10 mouse cellular contexts compared by ENCODE assay signal in genomic region chr7:44633407-44633806, GRCm38 (mm10). TPM values are rescaled to one million over a fixed set of nuclear protein-coding genes. Genes with fewer than 3 reads are reported as not detected.
DNase-seq lines count a peak whose midpoint lies in the region; ATAC-seq and TF ChIP-seq lines count a peak whose summit lies in the region.
"Had no signal": no experiment of that assay in that cellular context is flagged by ENCODE, and none has a peak within 500 bp of the region (broad histone marks: within the 10 kb centered on the region; RNA-seq: fewer than 3 reads in every experiment).

No protein-coding gene starts in this region.

- H3K9me3 ChIP-seq in heart, embryonic 10.5 days, result no peaks in the 10 kb centered on the region
- no peaks in the 10 kb centered on the region for H3K9me3 ChIP-seq in lung, postnatal 0 days (ENCODE audit: low read length)
- 0 out of 2 replicates have a peak, but pooled peaks cover 6% of the 10 kb centered on the region for H3K9me3 ChIP-seq in embryonic facial prominence, embryonic 10.5 days
- H3K9me3 ChIP-seq: embryonic facial prominence, embryonic 13.5 days; liver, embryonic 15.5 days had no signal

- H3K36me3 ChIP-seq in heart, adult 2 months (ENCODE audit: control insufficient read depth, insufficient read depth, low read length), result no peaks in the 10 kb centered on the region
- no peaks in the 10 kb centered on the region for H3K36me3 ChIP-seq in heart, embryonic 10.5 days
- 0 out of 2 replicates have a peak, but pooled peaks cover 11% of the 10 kb centered on the region for H3K36me3 ChIP-seq in lung, postnatal 0 days (ENCODE audit: insufficient read depth, low read length)
- H3K36me3 ChIP-seq in embryonic facial prominence, embryonic 10.5 days (replicated peaks), result no peaks in the 10 kb centered on the region
- H3K36me3 ChIP-seq: embryonic facial prominence, embryonic 13.5 days; liver, embryonic 15.5 days had no signal

- H3K27ac ChIP-seq in heart, adult 2 months, result no peak overlapping the region
- H3K27ac ChIP-seq in heart, embryonic 10.5 days, result no peak overlapping the region
- no peak overlapping the region for H3K27ac ChIP-seq in lung, postnatal 0 days (ENCODE audit: low read length)
- no peak overlapping the region for H3K27ac ChIP-seq in embryonic facial prominence, embryonic 10.5 days (replicated peaks)
- H3K27ac ChIP-seq: embryonic facial prominence, embryonic 13.5 days; liver, embryonic 15.5 days had no signal

- no peaks in the 10 kb centered on the region for H3K4me1 ChIP-seq in heart, adult 2 months (ENCODE audit: control insufficient read depth, insufficient read depth, low read length)
- H3K4me1 ChIP-seq in heart, embryonic 10.5 days, result no peaks in the 10 kb centered on the region; the same call in 1 of the 2 replicates
- no peaks in the 10 kb centered on the region for H3K4me1 ChIP-seq in lung, postnatal 0 days (ENCODE audit: insufficient read depth, low read depth, low read length)
- H3K4me1 ChIP-seq in embryonic facial prominence, embryonic 10.5 days, result no peaks in the 10 kb centered on the region
- H3K4me1 ChIP-seq: embryonic facial prominence, embryonic 13.5 days; liver, embryonic 15.5 days had no signal

- TF ChIP-seq POLR2A in heart, adult 2 months (IDR thresholded peaks at IDR 0.05; ENCODE audit: insufficient read depth, low read depth, low read length), result no peak

- H3K4me3 ChIP-seq in heart, adult 2 months, result no peak overlapping the region
- no peak overlapping the region for H3K4me3 ChIP-seq in heart, embryonic 10.5 days
- no peak overlapping the region for H3K4me3 ChIP-seq in lung, postnatal 0 days (ENCODE audit: low read depth, low read length)
- H3K4me3 ChIP-seq in embryonic facial prominence, embryonic 10.5 days, result no peak overlapping the region
- H3K4me3 ChIP-seq: embryonic facial prominence, embryonic 13.5 days; liver, embryonic 15.5 days had no signal

- DNase-seq in heart, adult 2 months, result no peak
- DNase-seq in heart, embryonic 10.5 days (ENCODE audit: low spot score), result no peak
- no peak for DNase-seq in lung, postnatal 0 days (ENCODE audit: low spot score)
- DNase-seq in lung, postnatal 14 days, result no peak
- peak; percentile 16 for DNase-seq in NIH3T3 (ENCODE audit: low read depth)
- peak; percentile 41 for DNase-seq in embryonic facial prominence, embryonic 10.5 days (ENCODE audit: low spot score)
- DNase-seq in urinary bladder, adult 2 months (ENCODE audit: low spot score), result no peak
- DNase-seq in frontal cortex, adult 2 months (ENCODE audit: extremely low spot score in 1 of 2, low spot score in 1 of 2), result no peak

- H3K4me2 ChIP-seq in lung, postnatal 0 days (replicated peaks; ENCODE audit: low read depth, low read length), result no peak overlapping the region
- H3K4me2 ChIP-seq: embryonic facial prominence, embryonic 13.5 days; liver, embryonic 15.5 days had no signal

- intact Hi-C loops in heart, adult 2 months (cut with DNase I), result no loop called here

- TF ChIP-seq CTCF in heart, adult 2 months (IDR thresholded peaks at IDR 0.05), result peak; percentile 58
- TF ChIP-seq CTCF in lung, postnatal 0 days (IDR thresholded peaks at IDR 0.05), result peak; percentile 63

- H3K27me3 ChIP-seq in heart, adult 2 months (ENCODE audit: control insufficient read depth, insufficient read depth, low read length), result no peaks in the 10 kb centered on the region
- H3K27me3 ChIP-seq in heart, embryonic 10.5 days (ENCODE audit: insufficient read depth, poor library complexity, severe bottlenecking), result peaks cover 81% of the 10 kb centered on the region
- no peaks in the 10 kb centered on the region for H3K27me3 ChIP-seq in lung, postnatal 0 days (replicated peaks; ENCODE audit: insufficient read depth, low read length)
- peaks cover 66% of the 10 kb centered on the region for H3K27me3 ChIP-seq in embryonic facial prominence, embryonic 10.5 days (replicated peaks; ENCODE audit: low read depth, poor library complexity, severe bottlenecking)

- no peak for ATAC-seq in lung, postnatal 0 days

- H3K79me2 ChIP-seq in heart, adult 2 months (replicated peaks; ENCODE audit: control insufficient read depth, insufficient read depth, low read length), result no peaks in the 10 kb centered on the region

- no peak for TF ChIP-seq EP300 in heart, adult 2 months (IDR thresholded peaks at IDR 0.05; ENCODE audit: insufficient read depth, low read depth, low read length)
- no peak for TF ChIP-seq EP300 in lung, postnatal 0 days (IDR thresholded peaks at IDR 0.05)

- WGBS in heart, adult 2 months, result 22% methylated on average over 15 of the region's 15 CpGs
- 15% methylated on average over 15 of the region's 15 CpGs for WGBS in heart, embryonic 10.5 days
- WGBS in lung, postnatal 0 days, result 20% methylated on average over 15 of the region's 15 CpGs
- WGBS in embryonic facial prominence, embryonic 10.5 days, result 13% methylated on average over 15 of the region's 15 CpGs

- H3K9ac ChIP-seq in heart, adult 2 months (ENCODE audit: low read depth, low read length), result no peak overlapping the region
- H3K9ac ChIP-seq in lung, postnatal 0 days (replicated peaks; ENCODE audit: low read depth), result no peak overlapping the region
- H3K9ac ChIP-seq: embryonic facial prominence, embryonic 13.5 days; liver, embryonic 15.5 days had no signal

RNA-seq across cellular contexts. Expression of gene Myh14, which starts 37.2 kb away (rescaled TPM):
- 10 to 100 TPM; 79.4 to 96.6 TPM for total RNA-seq in heart, adult 2 months (2021)
- polyA plus RNA-seq in heart, adult 2 months (2012; rRNA removed), result 23.1 and 24.8 TPM in 2 replicates
- 0.68 and 2.4 TPM in 2 replicates for polyA plus RNA-seq in heart, embryonic 10.5 days (2016; fragmentation: Nextera tagmentation; extraction: Ambion mirVana)
- polyA plus RNA-seq in lung, postnatal 0 days (2015; fragmentation: Nextera tagmentation; extraction: Ambion mirVana), result 202 and 215 TPM in 2 replicates
- polyA plus RNA-seq in embryonic facial prominence, embryonic 10.5 days (2016; fragmentation: Nextera tagmentation; extraction: Ambion mirVana), result 2.7 and 4.3 TPM in 2 replicates
- 8.7 and 16.9 TPM in 2 replicates for polyA plus RNA-seq in urinary bladder, adult 2 months (2012; rRNA removed)
- 17.5 and 18.6 TPM in 2 replicates for polyA plus RNA-seq in frontal cortex, adult 2 months (2012; rRNA removed)

RNA-seq across cellular contexts. Expression of gene Kcnc3, which starts 42.9 kb away (rescaled TPM):
- 1 to 10 TPM; 2.2 to 2.9 TPM for total RNA-seq in heart, adult 2 months (2021)
- polyA plus RNA-seq in heart, adult 2 months (2012; rRNA removed), result 1.3 and 3.0 TPM in 2 replicates
- polyA plus RNA-seq in heart, embryonic 10.5 days (2016; fragmentation: Nextera tagmentation; extraction: Ambion mirVana), result 0.02 and 0.24 TPM in 2 replicates
- polyA plus RNA-seq in lung, postnatal 0 days (2015; fragmentation: Nextera tagmentation; extraction: Ambion mirVana), result 3.8 TPM in 2 replicates
- 0.44 and 0.63 TPM in 2 replicates for polyA plus RNA-seq in embryonic facial prominence, embryonic 10.5 days (2016; fragmentation: Nextera tagmentation; extraction: Ambion mirVana)
- polyA plus RNA-seq in urinary bladder, adult 2 months (2012; rRNA removed), result 0.43 and 1.1 TPM in 2 replicates
- 47.9 and 49.9 TPM in 2 replicates for polyA plus RNA-seq in frontal cortex, adult 2 months (2012; rRNA removed)

Comparison
In these comparisons a context has a peak if more than half of its experiments do, and no peak if none do; other contexts are left out.
1. DNase-seq: peak in NIH3T3 (single experiment) and embryonic facial prominence, embryonic 10.5 days (single experiment); none in heart, adult 2 months (0 of 2), heart, embryonic 10.5 days (single experiment), lung, postnatal 0 days (single experiment), lung, postnatal 14 days (single experiment), urinary bladder, adult 2 months (single experiment) and frontal cortex, adult 2 months (0 of 2).
2. RNA of gene Kcnc3, which starts 42.9 kb away (polyA plus RNA-seq): 47.9 to 49.9 TPM in frontal cortex, adult 2 months; 3.8 TPM in lung, postnatal 0 days, 1.3 to 3.0 TPM in heart, adult 2 months, 0.44 to 0.63 TPM in embryonic facial prominence, embryonic 10.5 days, 0.43 to 1.1 TPM in urinary bladder, adult 2 months and 0.02 to 0.24 TPM in heart, embryonic 10.5 days; every median in the first group is over 10 times any median in the second.